Mouse (Mus musculus): ENCODE measurements around the gene Galt.

Galt gene

GRCm38 (mm10) chr4:41754797-41755337, at the start of gene Galt:
Galt (plus strand) TSS chr4:41755228.
- DNase-seq (ENCODE audit: low read depth, low spot score): peak; percentile 81

GRCm38 (mm10) chr4:41705922-41706754, 48.9 kb upstream of the Galt start:
- DNase-seq (ENCODE audit: low read depth, low spot score): peak; percentile 52

GRCm38 (mm10) chr4:41707011-41707535, 48.0 kb upstream of the Galt start:
- peak; percentile 97 for DNase-seq (ENCODE audit: low read depth, low spot score)

GRCm38 (mm10) chr4:41708192-41708745, 46.8 kb upstream of the Galt start:
- peak; percentile 59 for DNase-seq (ENCODE audit: low read depth, low spot score)

- peak; percentile 44 for DNase-seq (ENCODE audit: low read depth, low spot score)
These were observed 44.8 kb upstream of the Galt start for GRCm38 (mm10) chr4:41710229-41710628.

- DNase-seq (ENCODE audit: low read depth, low spot score): peak; percentile 64
These were observed 43.2 kb upstream of the Galt start for GRCm38 (mm10) chr4:41711705-41712375.

- DNase-seq (ENCODE audit: low read depth, low spot score): no peak
These were observed 42.4 kb upstream of the Galt start for GRCm38 (mm10) chr4:41712421-41713196.

- peak; percentile 76 for DNase-seq (ENCODE audit: low read depth, low spot score)
These were observed 41.6 kb upstream of the Galt start, which contains the start of gene Rpp25l for GRCm38 (mm10) chr4:41713197-41714067. Rpp25l (minus strand) TSS chr4:41713534.

- peak; percentile 76 for DNase-seq (ENCODE audit: low read depth, low spot score)
These were observed 40.8 kb upstream of the Galt start for GRCm38 (mm10) chr4:41714276-41714675.

- DNase-seq (ENCODE audit: low read depth, low spot score): no peak
These were observed 39.9 kb upstream of the Galt start for GRCm38 (mm10) chr4:41715082-41715481.

GRCm38 (mm10) chr4:41715596-41715995, 39.4 kb upstream of the Galt start:
- peak; percentile 56 for DNase-seq (ENCODE audit: low read depth, low spot score)

GRCm38 (mm10) chr4:41716834-41717233, 38.2 kb upstream of the Galt start:
- DNase-seq (ENCODE audit: low read depth, low spot score): no peak

GRCm38 (mm10) chr4:41722918-41723351, 32.1 kb upstream of the Galt start, which contains the start of gene Dctn3:
Dctn3 (minus strand) TSS chr4:41723170.
- DNase-seq (ENCODE audit: low read depth, low spot score): peak; percentile 98

GRCm38 (mm10) chr4:41726826-41727621, 28.0 kb upstream of the Galt start:
- DNase-seq (ENCODE audit: low read depth, low spot score): no peak

- peak; percentile 46 for DNase-seq (ENCODE audit: low read depth, low spot score)
These were observed 23.8 kb upstream of the Galt start, which contains the start of gene Arid3c for GRCm38 (mm10) chr4:41731052-41731765. Arid3c (minus strand) TSS chr4:41731142.

- DNase-seq (ENCODE audit: low read depth, low spot score): peak; percentile 71
These were observed 17.3 kb upstream of the Galt start for GRCm38 (mm10) chr4:41737602-41738255.

- no peak for DNase-seq (ENCODE audit: low read depth, low spot score)
These were observed 16.8 kb upstream of the Galt start for GRCm38 (mm10) chr4:41738256-41738603.

- DNase-seq (ENCODE audit: low read depth, low spot score): no peak
These were observed 15.8 kb upstream of the Galt start for GRCm38 (mm10) chr4:41739260-41739659.
